Mouse (Mus musculus): ENCODE measurements around the gene Tbc1d17. TPM values are rescaled to one million over a fixed set of nuclear protein-coding genes. Genes with fewer than 3 reads are reported as not detected.
A peak's percentile ranks its signal among the peaks of the same experiment; 100 is the strongest.

The Tbc1d17 gene
- polyA plus RNA-seq, 1 experiment from 2014 or later = 69.3 TPM

GRCm38 (mm10) chr7:44840426-44840825 lies 8.5 kb downstream of the Tbc1d17 start:
- Histone ChIP-seq H3K4me1 (ENCODE audit: control insufficient read depth, insufficient read depth, low read length) (peaks cover 9% of the 10 kb centered on the region), H3K4me2 (ENCODE audit: low read depth) (no peak overlapping the region), H3K27me3 (ENCODE audit: control insufficient read depth, insufficient read depth, low read length) (peaks cover 19% of the 10 kb centered on the region), H3K9me3 (ENCODE audit: control insufficient read depth, low read length) (no peaks in the 10 kb centered on the region), H3K27ac (ENCODE audit: low read depth, low read length) (no peak overlapping the region), H3K9ac (ENCODE audit: low read length) (no peak overlapping the region), H3K36me3 (ENCODE audit: control insufficient read depth, insufficient read depth, low read length) (peaks cover 6% of the 10 kb centered on the region), H3K4me3 (ENCODE audit: low read depth, low read length) (no peak overlapping the region)
- no peak for DNase-seq (ENCODE audit: low spot score)
- no peak for ATAC-seq (ENCODE audit: insufficient read depth, low FRiP score, low TSS enrichment)
- WGBS = 55% methylated on average over 14 of the region's 14 CpGs

- 2% methylated on average over 55 of the region's 58 CpGs for WGBS
- Histone ChIP-seq H3K27ac (ENCODE audit: low read depth, low read length) (no peak overlapping the region), H3K4me3 (ENCODE audit: low read depth, low read length) (peak overlapping the region; percentile 25), H3K9ac (ENCODE audit: low read length) (peak overlapping the region; percentile 44), H3K9me3 (ENCODE audit: control insufficient read depth, low read length) (no peaks in the 10 kb centered on the region), H3K36me3 (ENCODE audit: control insufficient read depth, insufficient read depth, low read length) (peaks cover 4% of the 10 kb centered on the region), H3K4me2 (ENCODE audit: low read depth) (peak overlapping the region; percentile 45), H3K4me1 (ENCODE audit: control insufficient read depth, insufficient read depth, low read length) (peaks cover 9% of the 10 kb centered on the region), H3K27me3 (ENCODE audit: control insufficient read depth, insufficient read depth, low read length) (peaks cover 19% of the 10 kb centered on the region)
- peak; percentile 39 for ATAC-seq (ENCODE audit: insufficient read depth, low FRiP score, low TSS enrichment)
- peak; percentile 45 for DNase-seq (ENCODE audit: low spot score)
These were observed 9.2 kb downstream of the Tbc1d17 start for GRCm38 (mm10) chr7:44839491-44840191.

GRCm38 (mm10) chr7:44839171-44839490 lies 9.7 kb downstream of the Tbc1d17 start:
- Histone ChIP-seq H3K9ac (ENCODE audit: low read length) (peak overlapping the region; percentile 44), H3K27me3 (ENCODE audit: control insufficient read depth, insufficient read depth, low read length) (peaks cover 19% of the 10 kb centered on the region), H3K36me3 (ENCODE audit: control insufficient read depth, insufficient read depth, low read length) (peaks cover 4% of the 10 kb centered on the region), H3K9me3 (ENCODE audit: control insufficient read depth, low read length) (no peaks in the 10 kb centered on the region), H3K27ac (ENCODE audit: low read depth, low read length) (no peak overlapping the region), H3K4me3 (ENCODE audit: low read depth, low read length) (peak overlapping the region; percentile 25), H3K4me1 (ENCODE audit: control insufficient read depth, insufficient read depth, low read length) (peaks cover 9% of the 10 kb centered on the region), H3K4me2 (ENCODE audit: low read depth) (peak overlapping the region; percentile 45)
- ATAC-seq (ENCODE audit: insufficient read depth, low FRiP score, low TSS enrichment) = no peak
- DNase-seq (ENCODE audit: low spot score) = no peak
- WGBS = 32% methylated on average over 11 of the region's 11 CpGs

- no peak for DNase-seq (ENCODE audit: low spot score)
- Histone ChIP-seq H3K4me2 (ENCODE audit: low read depth) (no peak overlapping the region), H3K4me3 (ENCODE audit: low read depth, low read length) (no peak overlapping the region), H3K4me1 (ENCODE audit: control insufficient read depth, insufficient read depth, low read length) (peaks cover 9% of the 10 kb centered on the region), H3K9me3 (ENCODE audit: control insufficient read depth, low read length) (no peaks in the 10 kb centered on the region), H3K27ac (ENCODE audit: low read depth, low read length) (no peak overlapping the region), H3K27me3 (ENCODE audit: control insufficient read depth, insufficient read depth, low read length) (peaks cover 19% of the 10 kb centered on the region), H3K36me3 (ENCODE audit: control insufficient read depth, insufficient read depth, low read length) (peaks cover 4% of the 10 kb centered on the region), H3K9ac (ENCODE audit: low read length) (no peak overlapping the region)
- 85% methylated on average over 6 of the region's 6 CpGs for WGBS
- ATAC-seq (ENCODE audit: insufficient read depth, low FRiP score, low TSS enrichment) = no peak
These were observed 10.8 kb downstream of the Tbc1d17 start for GRCm38 (mm10) chr7:44838073-44838472.

- Histone ChIP-seq H3K4me2 (ENCODE audit: low read depth) (no peak overlapping the region), H3K9ac (ENCODE audit: low read length) (no peak overlapping the region), H3K4me3 (ENCODE audit: low read depth, low read length) (no peak overlapping the region), H3K27me3 (ENCODE audit: control insufficient read depth, insufficient read depth, low read length) (peaks cover 19% of the 10 kb centered on the region), H3K4me1 (ENCODE audit: control insufficient read depth, insufficient read depth, low read length) (peaks cover 9% of the 10 kb centered on the region), H3K9me3 (ENCODE audit: control insufficient read depth, low read length) (no peaks in the 10 kb centered on the region), H3K27ac (ENCODE audit: low read depth, low read length) (no peak overlapping the region), H3K36me3 (ENCODE audit: control insufficient read depth, insufficient read depth, low read length) (no peaks in the 10 kb centered on the region; the same call in 1 of the 2 replicates)
- ATAC-seq (ENCODE audit: insufficient read depth, low FRiP score, low TSS enrichment) = no peak
- no peak for DNase-seq (ENCODE audit: low spot score)
- WGBS = 89% methylated on average over 9 of the region's 9 CpGs
These were observed 12.3 kb downstream of the Tbc1d17 start for GRCm38 (mm10) chr7:44836423-44837053.

GRCm38 (mm10) chr7:44836016-44836404 lies 12.9 kb downstream of the Tbc1d17 start:
- no peak for ATAC-seq (ENCODE audit: insufficient read depth, low FRiP score, low TSS enrichment)
- WGBS = 63% methylated on average over 3 of the region's 3 CpGs

GRCm38 (mm10) chr7:44835373-44836015 lies 13.4 kb downstream of the Tbc1d17 start:
- Histone ChIP-seq H3K9ac (ENCODE audit: low read length) (no peak overlapping the region), H3K9me3 (ENCODE audit: control insufficient read depth, low read length) (no peaks in the 10 kb centered on the region), H3K4me2 (ENCODE audit: low read depth) (no peak overlapping the region), H3K4me3 (ENCODE audit: low read depth, low read length) (no peak overlapping the region), H3K36me3 (ENCODE audit: control insufficient read depth, insufficient read depth, low read length) (peaks cover 5% of the 10 kb centered on the region), H3K27ac (ENCODE audit: low read depth, low read length) (no peak overlapping the region), H3K4me1 (ENCODE audit: control insufficient read depth, insufficient read depth, low read length) (peaks cover 9% of the 10 kb centered on the region), H3K27me3 (ENCODE audit: control insufficient read depth, insufficient read depth, low read length) (peaks cover 17% of the 10 kb centered on the region)
- WGBS = 90% methylated on average over 1 of the region's 1 CpGs
- DNase-seq (ENCODE audit: low spot score) (no peak), ATAC-seq (ENCODE audit: insufficient read depth, low FRiP score, low TSS enrichment) (no peak)

More at GRCm38 (mm10) chr7:44836016-44836404, 12.9 kb downstream of the Tbc1d17 start:
- Histone ChIP-seq H3K4me3 (ENCODE audit: low read depth, low read length) (no peak overlapping the region), H3K4me1 (ENCODE audit: control insufficient read depth, insufficient read depth, low read length) (peaks cover 9% of the 10 kb centered on the region), H3K27me3 (ENCODE audit: control insufficient read depth, insufficient read depth, low read length) (peaks cover 19% of the 10 kb centered on the region), H3K36me3 (ENCODE audit: control insufficient read depth, insufficient read depth, low read length) (peaks cover 2% of the 10 kb centered on the region; the same call in 1 of the 2 replicates), H3K9me3 (ENCODE audit: control insufficient read depth, low read length) (no peaks in the 10 kb centered on the region), H3K9ac (ENCODE audit: low read length) (no peak overlapping the region), H3K27ac (ENCODE audit: low read depth, low read length) (no peak overlapping the region), H3K4me2 (ENCODE audit: low read depth) (no peak overlapping the region)
- no peak for DNase-seq (ENCODE audit: low spot score)

GRCm38 (mm10) chr7:44832763-44833162 lies 16.1 kb downstream of the Tbc1d17 start:
- Histone ChIP-seq H3K4me3 (ENCODE audit: low read depth, low read length) (no peak overlapping the region), H3K9me3 (ENCODE audit: control insufficient read depth, low read length) (no peaks in the 10 kb centered on the region), H3K27ac (ENCODE audit: low read depth, low read length) (no peak overlapping the region), H3K9ac (ENCODE audit: low read length) (no peak overlapping the region), H3K36me3 (ENCODE audit: control insufficient read depth, insufficient read depth, low read length) (peaks cover 21% of the 10 kb centered on the region), H3K4me1 (ENCODE audit: control insufficient read depth, insufficient read depth, low read length) (no peaks in the 10 kb centered on the region), H3K27me3 (ENCODE audit: control insufficient read depth, insufficient read depth, low read length) (no peaks in the 10 kb centered on the region), H3K4me2 (ENCODE audit: low read depth) (no peak overlapping the region)
- WGBS = 87% methylated on average over 4 of the region's 4 CpGs
- ATAC-seq (ENCODE audit: insufficient read depth, low FRiP score, low TSS enrichment) (no peak), DNase-seq (ENCODE audit: low spot score) (no peak)
